Mouse (Mus musculus) ES-CJ7 (cell line): ENCODE results near the gene Cdk14.

Source experiments
- DNase-seq: peaks from one replicate; pipeline ENCODE4 v3.0.0; 2011; ENCODE audit warnings: low read depth, low spot score

Cdk14 gene

GRCm38 (mm10) chr5:5314270-5314669 lies 105.8 kb downstream of the Cdk14 start:
- no peak for DNase-seq

- DNase-seq, result no peak
Measured at GRCm38 (mm10) chr5:5313195-5313760, 106.8 kb downstream of the Cdk14 start.

- no peak for DNase-seq
Measured at GRCm38 (mm10) chr5:5305286-5305685, 114.8 kb downstream of the Cdk14 start.

- no peak for DNase-seq
Measured at GRCm38 (mm10) chr5:5303102-5303670, 116.9 kb downstream of the Cdk14 start.

- no peak for DNase-seq
Measured at GRCm38 (mm10) chr5:5301571-5302079, 118.5 kb downstream of the Cdk14 start.

GRCm38 (mm10) chr5:5300998-5301397 lies 119.1 kb downstream of the Cdk14 start:
- no peak for DNase-seq

- no peak for DNase-seq
Measured at GRCm38 (mm10) chr5:5300290-5300689, 119.8 kb downstream of the Cdk14 start.

- DNase-seq, result no peak
Measured at GRCm38 (mm10) chr5:5297222-5297621, 122.9 kb downstream of the Cdk14 start.

- DNase-seq, result peak; percentile 6
Measured at GRCm38 (mm10) chr5:5296773-5297172, 123.3 kb downstream of the Cdk14 start.

- DNase-seq, result no peak
Measured at GRCm38 (mm10) chr5:5292830-5293542, 127.1 kb downstream of the Cdk14 start.

GRCm38 (mm10) chr5:5291321-5291991 lies 128.7 kb downstream of the Cdk14 start:
- DNase-seq, result no peak

- no peak for DNase-seq
Measured at GRCm38 (mm10) chr5:5290714-5291113, 129.4 kb downstream of the Cdk14 start.

- no peak for DNase-seq
Measured at GRCm38 (mm10) chr5:5285876-5286275, 134.2 kb downstream of the Cdk14 start.

GRCm38 (mm10) chr5:5284531-5284930 lies 135.6 kb downstream of the Cdk14 start:
- no peak for DNase-seq

- DNase-seq, result no peak
Measured at GRCm38 (mm10) chr5:5283756-5284430, 136.2 kb downstream of the Cdk14 start.

GRCm38 (mm10) chr5:5282425-5282824 lies 137.7 kb downstream of the Cdk14 start:
- DNase-seq, result no peak

- DNase-seq, result no peak
Measured at GRCm38 (mm10) chr5:5275321-5275720, 144.8 kb downstream of the Cdk14 start.

- DNase-seq, result peak; percentile 5
Measured at GRCm38 (mm10) chr5:5274318-5274717, 145.8 kb downstream of the Cdk14 start.

GRCm38 (mm10) chr5:5266787-5267126 lies 153.4 kb downstream of the Cdk14 start:
- DNase-seq, result no peak

GRCm38 (mm10) chr5:5265861-5266786 lies 154.0 kb downstream of the Cdk14 start:
- DNase-seq, result peak; percentile 25

GRCm38 (mm10) chr5:5265401-5265841 lies 154.7 kb downstream of the Cdk14 start:
- DNase-seq, result no peak
